Mouse (Mus musculus) ES-E14 (cell line): ENCODE measurements around the gene Lsm14a.

Source experiments
- CHD2 ChIP-seq: IDR thresholded peaks from 2 replicates; pipeline ENCODE4 v1.6.1; 2014; ENCODE audit warnings: mild to moderate bottlenecking, low read depth, low read length, inconsistent platforms
- HCFC1 ChIP-seq: IDR thresholded peaks from 2 replicates; pipeline ENCODE4 v1.6.1; 2012; ENCODE audit warnings: low read length, inconsistent platforms, borderline replicate concordance; ENCODE audit not compliant: insufficient read depth
- ZC3H11A ChIP-seq: IDR thresholded peaks from 2 replicates; pipeline ENCODE4 v1.6.1; 2012; ENCODE audit warnings: low read depth, mild to moderate bottlenecking, inconsistent platforms, low read length, borderline replicate concordance

DNA sequence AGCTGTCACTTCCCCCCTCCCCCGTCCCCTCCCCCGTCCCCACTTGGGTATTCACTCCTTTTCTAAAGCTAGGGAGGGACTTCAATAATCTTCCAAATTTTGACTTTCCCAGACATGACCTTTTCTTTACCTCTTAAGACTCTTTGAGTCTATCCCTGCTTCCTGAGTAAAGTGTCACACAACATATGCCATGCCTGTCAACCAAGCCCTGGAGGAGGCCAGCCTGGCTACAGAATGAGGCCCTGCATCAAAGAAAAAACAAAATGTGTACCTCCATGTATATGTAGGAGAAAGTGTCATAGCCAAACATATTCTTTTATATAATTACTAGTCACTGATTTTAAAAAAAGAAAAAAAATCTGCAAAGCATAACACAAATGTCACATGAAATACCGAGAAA lies 3.7 kb upstream of the Lsm14a start:
- no peak for TF ChIP-seq HCFC1
- no peak for TF ChIP-seq CHD2
- no peak for TF ChIP-seq ZC3H11A
